Mouse (Mus musculus): ENCODE measurements around the gene Jtb.

GRCm38 (mm10) chr3:90220088-90220487, 11.3 kb upstream of the Jtb start:
- TF ChIP-seq CTCF (IDR thresholded peaks at IDR 0.05; ENCODE audit: control insufficient read depth, insufficient read depth, low read length) (no peak), POLR2A (IDR thresholded peaks at IDR 0.05; ENCODE audit: borderline replicate concordance, control insufficient read depth, low read depth, low read length) (no peak)
